Mouse (Mus musculus): ENCODE results near the gene Wdr47.

DNA sequence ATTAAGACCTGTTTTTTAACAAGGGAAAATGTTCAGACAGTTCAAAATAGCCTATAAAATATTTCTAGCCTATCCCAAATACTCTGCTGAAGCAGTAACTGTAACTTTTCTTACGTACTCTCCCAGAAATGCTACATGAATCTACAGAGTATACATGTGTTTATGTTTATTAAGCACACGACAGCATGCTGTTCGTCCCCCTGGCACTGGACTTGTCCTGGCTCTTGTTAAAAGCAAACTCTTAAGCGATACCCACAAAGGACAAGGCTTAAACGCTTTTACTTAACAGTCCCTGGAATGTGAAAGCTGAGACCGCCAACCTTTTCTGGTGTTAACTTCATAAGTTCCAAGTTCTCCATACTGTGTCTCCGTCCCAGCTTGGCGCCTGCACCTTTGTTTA lies 98.4 kb downstream of the Wdr47 start:
- no peak for TF ChIP-seq GATA1 (IDR thresholded peaks at IDR 0.05; ENCODE audit: low read length)
- TF ChIP-seq TAL1 (IDR thresholded peaks at IDR 0.05; ENCODE audit: low read length) = no peak

Measured in erythroblast, embryonic 14.5 days (primary cell).